Mouse (Mus musculus) heart, embryonic 13.5 days (tissue): ENCODE measurements around the gene Cnot1. TPM values are rescaled to one million over a fixed set of nuclear protein-coding genes. Genes with fewer than 3 reads are reported as not detected.

Experiments used
- ATAC-seq: fragments of 200-750 bp; cut with Nextera tagmentation; 2 replicates; pipeline ENCODE4 v1.8.0; 2017; ENCODE audit warnings: moderate TSS enrichment; ENCODE audit not compliant: insufficient number of reproducible peaks, low FRiP score, low TSS enrichment; ENCODE audit errors: extremely low read depth
- H3K27ac ChIP-seq: fragments of 300-500 bp; sonication (generic); replicated peaks from 2 replicates; pipeline ENCODE4 v1.5.1; 2015; ENCODE audit warnings: moderate library complexity, mild to moderate bottlenecking, inconsistent platforms
- H3K27me3 ChIP-seq: fragments of 300-500 bp; sonication (generic); replicated peaks from 2 replicates; pipeline ENCODE4 v1.6.1; 2015; ENCODE audit warnings: mild to moderate bottlenecking, inconsistent platforms
- H3K36me3 ChIP-seq: fragments of 300-500 bp; sonication (generic); 2 replicates; pipeline ENCODE4 v1.6.1; 2015; ENCODE audit warnings: mild to moderate bottlenecking, inconsistent platforms
- H3K4me1 ChIP-seq: fragments of 300-500 bp; sonication (generic); 2 replicates; pipeline ENCODE4 v1.6.1; 2015; ENCODE audit warnings: inconsistent platforms
- H3K4me2 ChIP-seq: fragments of 300-500 bp; sonication (generic); 2 replicates; pipeline ENCODE4 v1.6.1; 2015; ENCODE audit warnings: inconsistent platforms, mild to moderate bottlenecking, moderate library complexity
- H3K4me3 ChIP-seq: fragments of 300-500 bp; sonication (generic); 2 replicates; pipeline ENCODE4 v1.5.1; 2015; ENCODE audit warnings: moderate library complexity, mild to moderate bottlenecking, inconsistent platforms
- H3K9ac ChIP-seq: fragments of 300-500 bp; sonication (generic); 2 replicates; pipeline ENCODE4 v1.6.1; 2015; ENCODE audit warnings: inconsistent platforms, mild to moderate bottlenecking, moderate library complexity
- H3K9me3 ChIP-seq: fragments of 300-500 bp; sonication (generic); 2 replicates; pipeline ENCODE4 v1.6.1; 2016; ENCODE audit warnings: inconsistent platforms
- WGBS: fragments of 180-500 bp; shearing (Covaris S2); methylation state at CpG from one replicate; pipeline ENCODE4 v1.1.7; 2015; ENCODE audit warnings: mixed read lengths; 5-methylcytosine and 5-hydroxymethylcytosine counted together
- microRNA-seq: library from miRNA; unstranded; fragments of <30 nt; microRNA quantifications from one replicate; pipeline ENCODE4, GENCODE M21; 2016
- polyA plus RNA-seq: library from polyadenylated mRNA; unstranded; fragments of >200 nt; fragmentation: Nextera tagmentation; extraction: Ambion mirVana; gene quantifications from 2 replicates; pipeline ENCODE4 v1.2.1, GENCODE M21; 2015

The Cnot1 gene
- polyA plus RNA-seq, 1 experiment from 2014 or later: 47.4 TPM

GRCm38 (mm10) chr8:95678024-95678611, 129.1 kb downstream of the Cnot1 start:
- WGBS: under 1% methylated on average over 50 of the region's 70 CpGs
- Histone ChIP-seq H3K4me3 (peak overlapping the region; percentile 64), H3K4me1 (peaks cover 16% of the 10 kb centered on the region), H3K27me3 (peaks cover 88% of the 10 kb centered on the region), H3K36me3 (no peaks in the 10 kb centered on the region), H3K9ac (peak overlapping the region; percentile 83), H3K9me3 (no peaks in the 10 kb centered on the region), H3K4me2 (peak overlapping the region; percentile 97), H3K27ac (no peak overlapping the region)
- ATAC-seq: peak; percentile 32; the same call in 1 of the 2 replicates

DNA sequence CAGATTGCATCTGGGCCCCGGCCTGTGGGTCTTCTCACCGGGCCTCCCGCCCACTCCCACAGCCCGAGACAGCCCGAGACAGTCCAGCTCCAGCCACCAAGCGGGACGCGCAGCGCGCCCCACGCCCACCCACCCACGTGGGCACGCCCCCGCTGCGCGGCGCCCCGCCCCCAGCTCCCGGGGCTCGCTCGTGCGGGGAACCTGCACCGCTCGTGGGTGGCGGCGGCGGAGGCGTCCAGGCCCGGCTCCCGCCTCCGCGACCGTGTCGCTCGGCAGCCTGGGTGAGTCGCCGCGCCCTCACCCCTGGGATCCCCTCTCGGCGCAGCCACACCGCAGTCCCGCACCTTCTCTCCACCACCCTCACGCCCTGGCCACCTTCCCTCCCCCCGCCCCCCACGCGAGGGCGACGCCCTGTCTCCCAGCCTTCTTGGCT, 129.7 kb downstream of the Cnot1 start:
- Histone ChIP-seq H3K36me3 (no peaks in the 10 kb centered on the region), H3K9ac (peak overlapping the region; percentile 83), H3K4me2 (peak overlapping the region; percentile 97), H3K27me3 (peaks cover 92% of the 10 kb centered on the region), H3K4me1 (peaks cover 16% of the 10 kb centered on the region), H3K9me3 (no peaks in the 10 kb centered on the region), H3K27ac (no peak overlapping the region), H3K4me3 (peak overlapping the region; percentile 64)
- peak; percentile 29; the same call in 1 of the 2 replicates for ATAC-seq
- 3% methylated on average over 26 of the region's 48 CpGs for WGBS

DNA sequence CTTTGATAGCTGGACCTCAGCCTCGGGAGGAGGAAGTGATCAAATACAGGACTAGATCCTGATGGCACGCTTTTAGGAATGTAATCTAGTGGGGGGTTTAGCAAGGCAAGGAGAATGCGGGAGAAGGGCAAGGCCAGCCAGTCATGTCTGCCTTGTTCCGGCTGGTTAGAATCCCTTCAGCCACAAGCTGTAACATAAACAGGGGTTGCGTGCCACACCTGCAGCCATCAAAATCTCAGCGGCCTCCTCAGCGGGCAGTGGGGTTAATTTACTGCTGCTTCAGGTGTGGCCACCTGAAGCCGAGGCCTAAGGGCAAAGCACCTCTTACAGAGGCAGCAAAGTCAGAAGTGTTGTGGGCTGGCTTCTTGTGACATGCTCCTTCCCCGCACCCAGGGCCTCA, 130.6 kb downstream of the Cnot1 start, which contains the start of gene Ndrg4:
Gene Ndrg4, plus strand, starts transcription at position 350 of the 400 bp plus-strand sequence.
- H3K4me2 ChIP-seq: peak within 1 kb of the TSS; percentile 97
- no peak within 1 kb of the TSS for H3K27ac ChIP-seq
- peaks cover 92% of the 10 kb centered on the region for H3K27me3 ChIP-seq
- ATAC-seq: no peak
- 47% methylated on average over 9 of the region's 9 CpGs for WGBS
- no peaks in the 10 kb centered on the region for H3K36me3 ChIP-seq
- peaks cover 16% of the 10 kb centered on the region for H3K4me1 ChIP-seq
- peak within 1 kb of the TSS; percentile 64 for H3K4me3 ChIP-seq
- H3K9me3 ChIP-seq: no peaks in the 10 kb centered on the region
- peak within 1 kb of the TSS; percentile 83 for H3K9ac ChIP-seq

DNA sequence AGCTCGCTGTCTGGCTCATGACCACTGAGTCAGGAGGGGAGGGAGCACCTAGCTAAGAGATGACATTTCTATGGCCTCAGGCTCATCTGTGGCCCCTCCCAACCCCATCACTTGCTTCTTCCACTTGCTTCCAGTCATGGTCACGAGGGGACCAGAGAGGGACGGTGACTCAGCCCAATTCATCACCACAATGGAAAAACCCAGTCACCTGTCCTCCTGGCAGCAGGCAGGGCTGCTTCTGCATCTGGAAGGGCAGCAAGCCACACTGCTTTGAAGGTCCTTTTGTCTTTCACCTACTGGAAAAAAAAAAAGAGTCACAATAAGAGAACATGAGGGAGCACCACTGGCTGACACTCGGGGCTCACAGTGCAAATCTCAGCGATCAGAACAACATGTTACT, 134.5 kb downstream of the Cnot1 start:
- Histone ChIP-seq H3K9me3 (no peaks in the 10 kb centered on the region), H3K36me3 (no peaks in the 10 kb centered on the region)

GRCm38 (mm10) chr8:95671861-95672260, 135.4 kb downstream of the Cnot1 start:
- Histone ChIP-seq H3K27me3 (peaks cover 44% of the 10 kb centered on the region), H3K36me3 (no peaks in the 10 kb centered on the region), H3K9ac (no peak overlapping the region), H3K4me1 (peaks cover 14% of the 10 kb centered on the region), H3K9me3 (no peaks in the 10 kb centered on the region), H3K4me2 (no peak overlapping the region), H3K27ac (no peak overlapping the region), H3K4me3 (no peak overlapping the region)
- 84% methylated on average over 6 of the region's 6 CpGs for WGBS
- ATAC-seq: no peak

More for the DNA sequence above, 134.5 kb downstream of the Cnot1 start:
- H3K27me3 ChIP-seq: peaks cover 54% of the 10 kb centered on the region
- H3K4me2 ChIP-seq: no peak overlapping the region
- no peak overlapping the region for H3K9ac ChIP-seq
- no peak overlapping the region for H3K27ac ChIP-seq
- peaks cover 22% of the 10 kb centered on the region for H3K4me1 ChIP-seq
- no peak for ATAC-seq
- H3K4me3 ChIP-seq: no peak overlapping the region
- WGBS: 62% methylated on average over 5 of the region's 5 CpGs

GRCm38 (mm10) chr8:95669967-95670366, 137.3 kb downstream of the Cnot1 start:
- 82% methylated on average over 2 of the region's 2 CpGs for WGBS

More at GRCm38 (mm10) chr8:95669967-95670366, 137.3 kb downstream of the Cnot1 start:
- Histone ChIP-seq H3K9ac (no peak overlapping the region), H3K4me3 (no peak overlapping the region), H3K4me2 (no peak overlapping the region), H3K9me3 (no peaks in the 10 kb centered on the region), H3K36me3 (no peaks in the 10 kb centered on the region), H3K4me1 (peaks cover 14% of the 10 kb centered on the region), H3K27ac (no peak overlapping the region), H3K27me3 (peaks cover 25% of the 10 kb centered on the region)
- ATAC-seq: no peak

Small RNA genes within 50 kb of the gene (microRNA-seq; reads per million reads assigned to microRNA genes)
- gene Mir7073: 3.1 reads per million, percentile 12 among the genes with 10 or more reads in this experiment

Other genes starting within 250 kb of the Cnot1 start
- gene Prss54, start 231.1 kb downstream of the Cnot1 start, polyA plus RNA-seq: not detected in 2 replicates
- gene Gins3, start 174.0 kb downstream of the Cnot1 start, polyA plus RNA-seq: 15.7 and 16.4 TPM in 2 replicates
- gene Ndrg4, start 130.5 kb downstream of the Cnot1 start, polyA plus RNA-seq: 256 and 289 TPM in 2 replicates
- gene Setd6, start 91.6 kb downstream of the Cnot1 start, polyA plus RNA-seq: 15.9 and 18.1 TPM in 2 replicates
- gene Sap18b, start 17.9 kb upstream of the Cnot1 start, polyA plus RNA-seq: 255 and 274 TPM in 2 replicates
- gene Slc38a7, start 46.1 kb upstream of the Cnot1 start, polyA plus RNA-seq: 11.7 and 12.4 TPM in 2 replicates
- 322 and 326 TPM in 2 replicates for gene Got2, start 81.1 kb upstream of the Cnot1 start, polyA plus RNA-seq